Mouse (Mus musculus): Measurements from ENCODE around the gene Tmem106a. TPM values are rescaled to one million over a fixed set of nuclear protein-coding genes. Genes with fewer than 3 reads are reported as not detected.
"Not testable (repeated sequence)": the region's sequence is repeated elsewhere in the genome, so short reads cannot be mapped to it uniquely, and the experiment has no call there.

Gene Tmem106a
- polyA plus RNA-seq, 1 experiment from 2014 or later, result 3.3 TPM

DNA sequence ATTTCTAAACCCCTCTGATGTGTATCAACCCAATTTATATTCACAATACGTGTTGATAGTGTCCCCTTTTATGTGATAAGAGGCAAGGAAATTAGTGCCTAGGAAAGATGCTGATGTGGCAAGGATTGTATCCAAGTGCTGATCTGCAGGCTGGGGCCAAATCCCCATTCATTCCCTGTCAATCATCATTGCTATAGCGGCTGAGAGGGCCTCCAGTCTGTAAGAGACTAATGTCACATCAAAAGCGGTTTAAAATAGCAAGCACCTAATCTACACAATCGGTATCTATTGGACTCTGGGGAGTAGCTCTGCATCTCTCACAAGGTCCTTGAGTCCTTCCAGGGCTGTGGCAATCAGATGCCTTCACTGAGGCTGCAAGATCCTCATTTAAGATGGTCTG is 32.1 kb downstream of the Tmem106a start:
- WGBS, result 59% methylated on average over 4 of the region's 4 CpGs
- Histone ChIP-seq H3K27me3 (ENCODE audit: insufficient read depth, low read length) (no peaks in the 10 kb centered on the region), H3K27ac (ENCODE audit: low read depth) (no peak overlapping the region), H3K9me3 (ENCODE audit: low read depth, low read length) (no peaks in the 10 kb centered on the region), H3K4me2 (no peak overlapping the region), H3K4me1 (ENCODE audit: insufficient read depth) (no peaks in the 10 kb centered on the region; the same call in 1 of the 2 replicates), H3K4me3 (ENCODE audit: low read depth, low read length) (no peak overlapping the region), H3K36me3 (ENCODE audit: insufficient read depth) (no peaks in the 10 kb centered on the region), H3K9ac (no peak overlapping the region)
- no peak for TF ChIP-seq CTCF (IDR thresholded peaks at IDR 0.05; ENCODE audit: low read depth)
- no peak for ATAC-seq (ENCODE audit: insufficient read depth)
- no peak for DNase-seq

GRCm38 (mm10) chr11:101615380-101615779 is 33.3 kb downstream of the Tmem106a start:
- Histone ChIP-seq H3K27ac (ENCODE audit: low read depth) (no peak overlapping the region), H3K4me1 (ENCODE audit: insufficient read depth) (no peaks in the 10 kb centered on the region; the same call in 1 of the 2 replicates), H3K9me3 (ENCODE audit: low read depth, low read length) (no peaks in the 10 kb centered on the region), H3K4me2 (no peak overlapping the region), H3K4me3 (ENCODE audit: low read depth, low read length) (no peak overlapping the region), H3K36me3 (ENCODE audit: insufficient read depth) (no peaks in the 10 kb centered on the region), H3K9ac (no peak overlapping the region), H3K27me3 (ENCODE audit: insufficient read depth, low read length) (no peaks in the 10 kb centered on the region)
- DNase-seq (no peak), ATAC-seq (ENCODE audit: insufficient read depth) (no peak)
- 60% methylated on average over 6 of the region's 6 CpGs for WGBS
- no peak for TF ChIP-seq CTCF (IDR thresholded peaks at IDR 0.05; ENCODE audit: low read depth)

- TF ChIP-seq CTCF (IDR thresholded peaks at IDR 0.05; ENCODE audit: low read depth), result no peak
- Histone ChIP-seq H3K9ac (no peak overlapping the region), H3K4me3 (ENCODE audit: low read depth, low read length) (no peak overlapping the region), H3K27ac (ENCODE audit: low read depth) (no peak overlapping the region), H3K27me3 (ENCODE audit: insufficient read depth, low read length) (no peaks in the 10 kb centered on the region), H3K36me3 (ENCODE audit: insufficient read depth) (no peaks in the 10 kb centered on the region), H3K4me2 (no peak overlapping the region), H3K9me3 (ENCODE audit: low read depth, low read length) (no peaks in the 10 kb centered on the region), H3K4me1 (ENCODE audit: insufficient read depth) (no peaks in the 10 kb centered on the region; the same call in 1 of the 2 replicates)
- DNase-seq (no peak), ATAC-seq (ENCODE audit: insufficient read depth) (no peak)
- WGBS, result 84% methylated on average over 8 of the region's 8 CpGs
Measured at GRCm38 (mm10) chr11:101616104-101616503, 34.1 kb downstream of the Tmem106a start.

GRCm38 (mm10) chr11:101616948-101617767 is 35.1 kb downstream of the Tmem106a start:
- H3K4me1 ChIP-seq (ENCODE audit: insufficient read depth), result no peaks in the 10 kb centered on the region; the same call in 1 of the 2 replicates
- H3K27ac ChIP-seq (ENCODE audit: low read depth), result peak overlapping the region; percentile 8; the same call in 1 of the 2 replicates
- no peaks in the 10 kb centered on the region for H3K27me3 ChIP-seq (ENCODE audit: insufficient read depth, low read length)
- DNase-seq, result peak; percentile 9
- H3K4me2 ChIP-seq, result peak overlapping the region; percentile 37
- H3K9me3 ChIP-seq (ENCODE audit: low read depth, low read length), result no peaks in the 10 kb centered on the region
- no peak overlapping the region for H3K4me3 ChIP-seq (ENCODE audit: low read depth, low read length)
- no peak overlapping the region for H3K9ac ChIP-seq
- WGBS, result 22% methylated on average over 18 of the region's 18 CpGs
- H3K36me3 ChIP-seq (ENCODE audit: insufficient read depth), result no peaks in the 10 kb centered on the region
- peak; percentile 44; the same call in 1 of the 2 replicates for ATAC-seq (ENCODE audit: insufficient read depth)
- no peak for TF ChIP-seq CTCF (IDR thresholded peaks at IDR 0.05; ENCODE audit: low read depth)

GRCm38 (mm10) chr11:101617849-101618248 is 35.8 kb downstream of the Tmem106a start:
- no peak overlapping the region for H3K27ac ChIP-seq (ENCODE audit: low read depth)
- H3K4me3 ChIP-seq (ENCODE audit: low read depth, low read length), result no peak overlapping the region

DNA sequence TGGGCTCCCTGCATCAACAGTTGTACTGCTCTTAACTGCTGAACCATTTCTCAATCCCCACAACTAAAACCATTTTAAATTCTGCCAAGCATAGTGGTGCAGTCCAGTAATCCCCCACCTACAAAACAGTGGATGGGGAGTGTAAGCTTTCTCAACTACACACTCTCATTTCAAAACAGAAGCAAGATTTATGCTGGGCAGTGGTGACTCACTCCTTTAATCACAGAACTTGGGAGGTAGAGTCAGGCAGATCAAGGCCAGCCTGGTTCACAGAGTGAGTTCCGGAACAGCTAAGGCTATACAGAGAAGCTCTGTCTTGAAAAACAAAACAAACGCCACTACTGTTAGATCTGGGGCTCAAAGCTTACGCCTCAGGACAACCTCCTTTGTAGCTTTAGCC is 36.6 kb downstream of the Tmem106a start:
- Histone ChIP-seq H3K9me3 (ENCODE audit: low read depth, low read length) (no peaks in the 10 kb centered on the region), H3K27ac (ENCODE audit: low read depth) (no peak overlapping the region), H3K9ac (no peak overlapping the region), H3K4me1 (ENCODE audit: insufficient read depth) (no peaks in the 10 kb centered on the region; the same call in 1 of the 2 replicates), H3K4me3 (ENCODE audit: low read depth, low read length) (no peak overlapping the region), H3K4me2 (no peak overlapping the region; the same call in 1 of the 2 replicates), H3K36me3 (ENCODE audit: insufficient read depth) (no peaks in the 10 kb centered on the region), H3K27me3 (ENCODE audit: insufficient read depth, low read length) (no peaks in the 10 kb centered on the region)
- no peak for DNase-seq
- no peak for TF ChIP-seq CTCF (IDR thresholded peaks at IDR 0.05; ENCODE audit: low read depth)
- WGBS, result 88% methylated on average over 3 of the region's 3 CpGs
- no peak for ATAC-seq (ENCODE audit: insufficient read depth)

More at GRCm38 (mm10) chr11:101617849-101618248, 35.8 kb downstream of the Tmem106a start:
- 17% methylated on average over 7 of the region's 8 CpGs for WGBS
- H3K9ac ChIP-seq, result no peak overlapping the region
- ATAC-seq (ENCODE audit: insufficient read depth) (peak; percentile 56; the same call in 1 of the 2 replicates), DNase-seq (peak; percentile 84)
- no peaks in the 10 kb centered on the region for H3K9me3 ChIP-seq (ENCODE audit: low read depth, low read length)
- no peaks in the 10 kb centered on the region for H3K36me3 ChIP-seq (ENCODE audit: insufficient read depth)
- no peaks in the 10 kb centered on the region; the same call in 1 of the 2 replicates for H3K4me1 ChIP-seq (ENCODE audit: insufficient read depth)
- no peaks in the 10 kb centered on the region for H3K27me3 ChIP-seq (ENCODE audit: insufficient read depth, low read length)
- TF ChIP-seq CTCF (IDR thresholded peaks at IDR 0.05; ENCODE audit: low read depth), result no peak
- H3K4me2 ChIP-seq, result peak overlapping the region; percentile 37

DNA sequence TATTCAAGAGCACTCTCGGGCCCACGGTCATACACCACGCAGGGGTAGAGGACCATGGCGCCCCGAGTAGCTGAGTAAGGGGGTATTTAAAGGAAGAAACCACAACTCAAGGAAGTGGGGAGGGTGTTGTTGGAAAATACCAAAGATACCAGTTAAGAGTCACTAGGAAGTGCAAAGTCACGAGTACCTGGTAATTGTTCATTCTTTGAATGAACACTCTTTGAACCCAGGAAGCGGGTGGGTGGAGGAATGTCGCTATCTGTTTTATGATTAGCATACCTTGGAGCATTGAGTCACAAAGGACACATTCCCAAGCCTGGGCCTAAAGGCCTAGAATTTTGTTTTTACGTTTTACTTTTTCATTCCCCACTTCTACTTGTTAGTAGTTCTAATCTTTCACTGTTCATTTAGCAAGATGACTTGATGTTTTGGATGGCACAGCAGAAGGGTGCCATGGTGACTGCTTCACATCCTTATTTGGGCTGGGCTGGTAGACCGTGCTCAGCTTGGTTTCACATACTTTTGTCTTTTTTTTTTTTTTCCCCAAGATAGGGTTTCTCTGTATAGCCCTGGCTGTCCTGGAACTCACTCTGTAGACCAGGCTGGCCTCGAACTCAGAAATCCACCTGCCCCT is 38.1 kb downstream of the Tmem106a start:
- H3K9me3 ChIP-seq (ENCODE audit: low read depth, low read length); H3K4me2 ChIP-seq; DNase-seq; H3K4me1 ChIP-seq (ENCODE audit: insufficient read depth); H3K27ac ChIP-seq (ENCODE audit: low read depth); ATAC-seq (ENCODE audit: insufficient read depth); H3K9ac ChIP-seq; H3K4me3 ChIP-seq (ENCODE audit: low read depth, low read length); H3K36me3 ChIP-seq (ENCODE audit: insufficient read depth); H3K27me3 ChIP-seq (ENCODE audit: insufficient read depth, low read length): not testable (repeated sequence)
- 74% methylated on average over 11 of the region's 11 CpGs for WGBS

Data from lung, embryonic 14.5 days (tissue).